Mouse (Mus musculus) gonadal fat pad, adult 2 months (tissue): Measurements from ENCODE around the gene Scrn2. TPM values are rescaled to one million over a fixed set of nuclear protein-coding genes. Genes with fewer than 3 reads are reported as not detected.

Experiments used
- DNase-seq: peaks from one replicate; pipeline ENCODE4 v3.0.0-alpha.2; 2012; ENCODE audit warnings: low read depth
- polyA plus RNA-seq: library from polyadenylated mRNA; depleted of rRNA; stranded (reverse); fragments of >200 nt; gene quantifications from 2 replicates; pipeline ENCODE4 v1.2.3, GENCODE M21; 2012; rRNA removed

The Scrn2 gene
- polyA plus RNA-seq, 1 experiment = 19.6 TPM

- no peak for DNase-seq
Observed at GRCm38 (mm10) chr11:97050216-97050943, 20.6 kb downstream of the Scrn2 start, which contains the start of gene Osbpl7. Gene Osbpl7, plus strand, starts transcription at chr11:97050628.

DNA sequence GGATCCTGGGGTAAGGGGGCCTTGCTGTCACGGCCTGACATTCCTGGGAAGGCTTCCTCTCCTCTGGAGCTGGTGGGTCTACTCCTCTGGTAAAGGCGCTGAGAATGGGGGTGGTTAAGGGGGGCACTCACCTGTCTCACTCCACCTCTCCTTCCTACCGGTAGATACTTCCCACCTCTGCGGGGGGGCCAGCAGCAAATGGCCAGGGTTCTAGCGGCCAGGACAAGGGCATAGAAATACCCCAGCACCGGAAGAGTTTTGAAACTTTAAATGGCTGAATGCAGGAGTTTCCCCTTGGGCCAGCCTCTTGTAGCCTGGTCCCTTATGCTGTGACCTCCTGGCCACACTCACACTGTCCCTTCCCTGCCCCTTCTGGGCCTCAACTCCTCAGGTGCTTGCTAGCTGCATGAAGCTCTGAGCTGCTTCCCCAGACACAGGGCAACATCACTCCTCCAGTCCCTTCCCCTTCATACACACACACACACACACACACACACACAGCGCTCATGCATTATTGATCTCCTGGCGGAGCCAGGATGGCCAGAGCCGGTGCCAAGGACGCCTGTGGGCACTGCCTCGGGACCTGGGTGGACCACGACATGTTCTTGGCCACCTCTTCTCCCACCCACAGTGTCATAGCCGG lies 21.3 kb downstream of the Scrn2 start:
- DNase-seq = no peak

GRCm38 (mm10) chr11:97052219-97052646 lies 22.5 kb downstream of the Scrn2 start:
- DNase-seq = no peak

DNA sequence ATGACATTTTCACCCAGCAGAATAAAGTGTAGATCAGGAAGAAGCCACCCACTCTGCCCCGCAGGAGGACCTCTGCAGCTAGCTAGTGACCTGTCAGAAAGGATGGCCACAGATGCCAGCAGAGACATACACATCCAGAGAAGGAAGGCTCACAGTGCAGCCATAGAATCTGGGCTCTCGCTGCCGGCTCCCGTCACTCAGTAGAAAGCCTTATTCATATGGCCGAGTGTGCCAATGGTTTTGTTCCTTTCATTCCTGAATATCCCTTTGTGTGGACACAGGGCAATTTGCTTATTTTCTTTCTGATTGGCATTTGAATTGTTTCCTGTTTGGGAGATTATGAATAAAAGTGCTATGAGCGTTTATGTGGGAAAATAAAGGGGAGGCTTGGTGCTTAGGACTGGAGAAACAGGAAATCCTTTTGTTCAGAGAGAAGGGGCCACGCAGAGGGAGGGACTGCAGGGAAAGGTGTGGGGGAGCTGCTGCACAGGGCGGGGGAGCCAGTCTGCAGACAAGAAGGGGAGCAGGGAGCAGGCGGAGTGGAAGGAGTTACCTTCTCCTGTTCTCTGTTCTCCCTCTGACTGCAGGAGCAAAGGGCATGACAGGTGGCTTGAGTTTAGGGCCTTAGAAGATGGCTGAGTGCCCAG lies 33.7 kb downstream of the Scrn2 start:
- DNase-seq = no peak

DNA sequence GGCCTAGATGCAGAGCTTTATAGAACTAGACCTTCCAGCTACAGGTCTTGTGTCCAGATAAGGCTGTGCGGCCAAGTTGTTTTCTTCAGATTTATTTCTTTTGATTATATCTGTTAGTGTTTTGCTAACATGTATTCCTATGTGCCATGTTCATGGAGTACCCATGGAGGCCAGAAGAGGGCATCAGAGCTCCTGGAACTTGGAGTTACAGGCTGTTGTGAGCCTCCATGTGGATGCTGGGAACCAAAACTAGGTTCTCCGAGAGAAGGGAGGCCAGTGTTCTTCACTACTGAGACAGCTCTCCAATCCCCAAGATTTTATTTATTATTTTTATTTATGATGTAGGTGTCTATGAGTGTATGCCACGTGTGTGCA lies 34.2 kb downstream of the Scrn2 start:
- DNase-seq = no peak

- no peak for DNase-seq
Observed at GRCm38 (mm10) chr11:97065538-97066295, 36.0 kb downstream of the Scrn2 start.

- DNase-seq = no peak
Observed at GRCm38 (mm10) chr11:97066656-97067360, 37.1 kb downstream of the Scrn2 start.

- DNase-seq = no peak
Observed at GRCm38 (mm10) chr11:97069333-97069732, 39.6 kb downstream of the Scrn2 start.

GRCm38 (mm10) chr11:97069770-97070169 lies 40.0 kb downstream of the Scrn2 start:
- no peak for DNase-seq

GRCm38 (mm10) chr11:97071129-97071528 lies 41.4 kb downstream of the Scrn2 start:
- DNase-seq = no peak

GRCm38 (mm10) chr11:97072533-97072932 lies 42.8 kb downstream of the Scrn2 start:
- DNase-seq = no peak

- DNase-seq = no peak
Observed at GRCm38 (mm10) chr11:97074235-97074634, 44.5 kb downstream of the Scrn2 start.

GRCm38 (mm10) chr11:97078751-97079150 lies 49.0 kb downstream of the Scrn2 start:
- DNase-seq = no peak

DNA sequence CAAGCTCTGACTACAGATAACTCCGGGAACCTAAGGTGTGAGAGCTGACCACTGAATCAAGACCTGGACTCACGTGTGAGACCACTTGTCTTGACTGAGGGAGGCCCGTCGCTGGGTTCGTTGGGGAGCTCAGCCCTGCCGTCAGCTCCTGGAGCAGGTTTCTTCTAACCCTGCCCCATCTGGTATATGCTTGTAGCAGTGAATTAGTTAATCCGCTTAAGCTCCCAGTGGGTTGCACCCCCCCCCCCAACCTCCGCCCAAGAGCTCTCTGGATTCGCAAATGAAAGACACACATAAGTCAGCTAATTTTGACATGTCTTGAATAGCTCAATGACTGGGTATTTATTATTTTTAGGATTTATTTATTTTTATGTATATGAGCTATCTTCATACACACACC lies 50.6 kb downstream of the Scrn2 start:
- DNase-seq = no peak

GRCm38 (mm10) chr11:97082977-97083376 lies 53.2 kb downstream of the Scrn2 start:
- DNase-seq = peak; percentile 24

Other genes starting within 250 kb of the Scrn2 start
- 11.7 and 17.4 TPM in 2 replicates for gene Cbx1, start 240.8 kb upstream of the Scrn2 start, polyA plus RNA-seq
- gene Nfe2l1, start 200.0 kb upstream of the Scrn2 start, polyA plus RNA-seq = 249 and 296 TPM in 2 replicates
- 72.9 and 77.0 TPM in 2 replicates for gene Copz2, start 180.1 kb upstream of the Scrn2 start, polyA plus RNA-seq
- gene Cdk5rap3, start 113.4 kb upstream of the Scrn2 start, polyA plus RNA-seq = 59.2 and 67.1 TPM in 2 replicates
- gene Prr15l, start 101.8 kb upstream of the Scrn2 start, polyA plus RNA-seq = 19.5 and 20.2 TPM in 2 replicates
- gene Pnpo, start 86.0 kb upstream of the Scrn2 start, polyA plus RNA-seq = 39.3 and 41.8 TPM in 2 replicates
- gene Sp2, start 47.0 kb upstream of the Scrn2 start, polyA plus RNA-seq = 11.6 and 19.8 TPM in 2 replicates
- 1.5 and 2.2 TPM in 2 replicates for gene Sp6, start 16.5 kb upstream of the Scrn2 start, polyA plus RNA-seq
- gene Lrrc46, start 11.5 kb downstream of the Scrn2 start, polyA plus RNA-seq = 4.9 and 7.7 TPM in 2 replicates
- 72.0 and 90.4 TPM in 2 replicates for gene Mrpl10, start 11.6 kb downstream of the Scrn2 start, polyA plus RNA-seq
- gene Osbpl7, start 20.7 kb downstream of the Scrn2 start, polyA plus RNA-seq = 30.5 and 35.6 TPM in 2 replicates
- gene Tbx21, start 85.4 kb downstream of the Scrn2 start, polyA plus RNA-seq = 0.23 and 0.29 TPM in 2 replicates
- gene Tbkbp1, start 121.6 kb downstream of the Scrn2 start, polyA plus RNA-seq = 11.3 and 11.9 TPM in 2 replicates
- 40.4 and 42.5 TPM in 2 replicates for gene Kpnb1, start 157.9 kb downstream of the Scrn2 start, polyA plus RNA-seq